Comparison of ENCODE assay signal across 30 mouse cellular contexts in the genomic region with DNA sequence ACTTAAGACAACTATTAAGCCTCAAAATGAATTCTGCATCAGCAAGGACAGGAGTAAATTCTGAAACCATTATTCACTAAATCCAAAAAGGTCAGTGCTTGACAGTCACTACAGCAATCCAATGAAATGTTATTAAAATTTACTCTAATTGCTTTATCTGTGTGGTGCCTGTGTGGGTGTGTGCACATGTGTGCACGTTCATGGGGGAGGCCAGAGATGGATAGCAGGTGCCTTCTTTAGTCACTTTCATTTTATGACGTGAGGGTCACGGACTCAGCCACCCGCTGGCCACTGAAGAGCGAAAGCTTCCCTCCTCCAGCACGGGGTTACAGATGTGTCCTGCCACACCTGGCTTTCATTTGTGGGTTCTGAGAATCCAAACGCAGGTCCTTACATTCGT. TPM values are rescaled to one million over a fixed set of nuclear protein-coding genes. Genes with fewer than 3 reads are reported as not detected.
DNase-seq lines count a peak whose midpoint lies in the region; ATAC-seq and TF ChIP-seq lines count a peak whose summit lies in the region.
"Had no signal": no experiment of that assay in that cellular context is flagged by ENCODE, and none has a peak within 500 bp of the region (broad histone marks: within the 10 kb centered on the region; RNA-seq: fewer than 3 reads in every experiment).

No protein-coding gene starts in this region.

- peak overlapping the region; percentile 50 for H3K4me2 ChIP-seq in liver, embryonic 14.5 days (ENCODE audit: low read depth)
- H3K4me2 ChIP-seq in hindbrain, embryonic 11.5 days (replicated peaks; ENCODE audit: low read depth, low read length) = no peak overlapping the region
- H3K4me2 ChIP-seq: embryonic facial prominence, embryonic 13.5 days; forebrain, embryonic 13.5 days; heart, embryonic 13.5 days; hindbrain, embryonic 15.5 days; limb, embryonic 15.5 days; stomach, embryonic 15.5 days had no signal

- peak; percentile 78 for ATAC-seq in erythroid progenitor cell, adult 5-6 weeks (replicated peaks; ENCODE audit: low FRiP score, poor library complexity, severe bottlenecking)
- peak; percentile 70 for ATAC-seq in liver, embryonic 14.5 days (ENCODE audit: insufficient read depth)
- peak; percentile 63 for ATAC-seq in megakaryocyte-erythroid progenitor cell, adult 5-6 weeks (replicated peaks; ENCODE audit: low FRiP score, low TSS enrichment, poor library complexity, severe bottlenecking)
- no peak for ATAC-seq in hindbrain, embryonic 11.5 days (ENCODE audit: low FRiP score)
- ATAC-seq: activated CD4-positive, CD25-positive, alpha-beta regulatory T cell, adult 4 months; CD4-positive, CD25-positive, alpha-beta regulatory T cell, adult 4 months; forebrain, embryonic 13.5 days; inflammation-experienced regulatory T-cells, adult 6 months had no signal

- no peaks in the 10 kb centered on the region for H3K9me3 ChIP-seq in liver, embryonic 14.5 days (ENCODE audit: control insufficient read depth, low read length)
- H3K9me3 ChIP-seq in hindbrain, embryonic 11.5 days (ENCODE audit: control insufficient read depth, low read length) = no peaks in the 10 kb centered on the region
- H3K9me3 ChIP-seq: embryonic facial prominence, embryonic 13.5 days; forebrain, embryonic 13.5 days; heart, embryonic 13.5 days; hindbrain, embryonic 15.5 days; limb, embryonic 10.5 days; limb, embryonic 15.5 days; megakaryocyte, embryonic 14.5 days; stomach, embryonic 15.5 days had no signal

- 75% methylated on average over 8 of the region's 8 CpGs for WGBS in bone marrow, adult 2 months
- 55% methylated on average over 8 of the region's 8 CpGs for WGBS in liver, embryonic 14.5 days (ENCODE audit: insufficient replicate concordance)
- WGBS in hindbrain, embryonic 11.5 days = 73% methylated on average over 8 of the region's 8 CpGs

- no peak for TF ChIP-seq EP300 in liver, embryonic 14.5 days (IDR thresholded peaks at IDR 0.05; ENCODE audit: low read depth)

- TF ChIP-seq POLR2A in bone marrow, adult 2 months (IDR thresholded peaks at IDR 0.05; ENCODE audit: borderline replicate concordance, control insufficient read depth, low read depth, low read length) = no peak

- H3K4me3 ChIP-seq in bone marrow, adult 2 months (replicated peaks; ENCODE audit: control insufficient read depth, low read depth, low read length) = peak overlapping the region; percentile 5
- H3K4me3 ChIP-seq in liver, embryonic 14.5 days (ENCODE audit: insufficient read depth in 1 of 2, low read depth in 2 of 2, low read length in 2 of 2) = peak overlapping the region in 1 of 2 experiments; percentile 8; a peak in 1 of 4 replicates
- no peak overlapping the region for H3K4me3 ChIP-seq in hindbrain, embryonic 11.5 days (ENCODE audit: low read depth, low read length)
- H3K4me3 ChIP-seq: embryonic facial prominence, embryonic 13.5 days; forebrain, embryonic 13.5 days; gastrocnemius, adult 2 months; heart, adult 2 months; heart, embryonic 13.5 days; hindbrain, embryonic 15.5 days; limb, embryonic 10.5 days; limb, embryonic 15.5 days; megakaryocyte, embryonic 14.5 days; stomach, embryonic 15.5 days had no signal

- TF ChIP-seq CTCF in bone marrow, adult 2 months (IDR thresholded peaks at IDR 0.05; ENCODE audit: control insufficient read depth, insufficient read depth, low read length) = no peak
- TF ChIP-seq CTCF in liver, embryonic 14.5 days (IDR thresholded peaks at IDR 0.05; ENCODE audit: low read depth) = no peak

- 0 out of 2 replicates have a peak overlapping the region, but pooled peaks have one; percentile 31 for H3K9ac ChIP-seq in liver, embryonic 14.5 days (replicated peaks)
- H3K9ac ChIP-seq in hindbrain, embryonic 11.5 days (ENCODE audit: low read depth, low read length) = no peak overlapping the region
- H3K9ac ChIP-seq: embryonic facial prominence, embryonic 13.5 days; forebrain, embryonic 13.5 days; heart, embryonic 13.5 days; hindbrain, embryonic 15.5 days; limb, embryonic 15.5 days; stomach, embryonic 15.5 days had no signal

- DNase-seq in liver, embryonic 14.5 days (ENCODE audit: low read depth in 3 of 3, low spot score in 3 of 3) = peak; percentile 20
- DNase-seq in kidney, postnatal 14 days = no peak
- no peak for DNase-seq in hindbrain, embryonic 11.5 days (ENCODE audit: low spot score)
- DNase-seq in left cerebral cortex, adult 9 months (ENCODE audit: low spot score in 2 of 2) = no peak
- DNase-seq: adrenal gland, adult 8-10 months; cerebellum, adult 11 months; cerebellum, adult 9-11 months; gastrocnemius, adult 2 months; heart, adult 2 months; heart, postnatal 10 days; kidney, adult 11 months; kidney, postnatal 36 days; layer of hippocampus, postnatal 36 days; lung, postnatal 36 days; midbrain, embryonic 14.5 days; right cerebral cortex, postnatal 25 days had no signal

- H3K36me3 ChIP-seq in liver, embryonic 14.5 days (replicated peaks; ENCODE audit: control insufficient read depth, insufficient read depth, low read depth) = no peaks in the 10 kb centered on the region
- H3K36me3 ChIP-seq in hindbrain, embryonic 11.5 days (ENCODE audit: control insufficient read depth, insufficient read depth, low read length) = no peaks in the 10 kb centered on the region
- H3K36me3 ChIP-seq: stomach, embryonic 15.5 days had no signal

- no peak overlapping the region for H3K27ac ChIP-seq in bone marrow, adult 2 months (ENCODE audit: control insufficient read depth, insufficient read depth, low read depth, low read length, poor library complexity)
- peak overlapping the region; percentile 18 for H3K27ac ChIP-seq in liver, embryonic 14.5 days
- H3K27ac ChIP-seq in hindbrain, embryonic 11.5 days (ENCODE audit: low read depth, low read length) = no peak overlapping the region
- H3K27ac ChIP-seq: embryonic facial prominence, embryonic 13.5 days; forebrain, embryonic 13.5 days; gastrocnemius, adult 2 months; heart, adult 2 months; heart, embryonic 13.5 days; hindbrain, embryonic 15.5 days; limb, embryonic 10.5 days; limb, embryonic 15.5 days; stomach, embryonic 15.5 days had no signal

- no peaks in the 10 kb centered on the region for H3K27me3 ChIP-seq in liver, embryonic 14.5 days (ENCODE audit: control insufficient read depth, insufficient read depth, low read length)
- H3K27me3 ChIP-seq in hindbrain, embryonic 11.5 days (ENCODE audit: control insufficient read depth, insufficient read depth, low read length) = no peaks in the 10 kb centered on the region
- H3K27me3 ChIP-seq: embryonic facial prominence, embryonic 13.5 days; forebrain, embryonic 13.5 days; heart, embryonic 13.5 days; hindbrain, embryonic 15.5 days; limb, embryonic 15.5 days; megakaryocyte, embryonic 14.5 days; stomach, embryonic 15.5 days had no signal

- H3K4me1 ChIP-seq in bone marrow, adult 2 months (ENCODE audit: control insufficient read depth, insufficient read depth, low read length) = no peaks in the 10 kb centered on the region
- H3K4me1 ChIP-seq in liver, embryonic 14.5 days (replicated peaks; ENCODE audit: control insufficient read depth in 2 of 2, insufficient read depth in 2 of 2, low read length in 1 of 2) = peaks cover 10 to 24% of the 10 kb centered on the region in 2 experiments
- H3K4me1 ChIP-seq in hindbrain, embryonic 11.5 days (replicated peaks; ENCODE audit: control insufficient read depth, insufficient read depth, low read length) = no peaks in the 10 kb centered on the region
- H3K4me1 ChIP-seq: embryonic facial prominence, embryonic 13.5 days; hindbrain, embryonic 15.5 days; limb, embryonic 10.5 days; limb, embryonic 15.5 days; stomach, embryonic 15.5 days had no signal

RNA-seq across cellular contexts. Expression of a gene that starts 43.4 kb away (rescaled TPM):
- polyA plus RNA-seq in bone marrow, adult 2 months (2011; ENCODE audit: insufficient read depth, insufficient read length, low replicate concordance, missing spikeins) = 2.2 and 3.2 TPM in 2 replicates
- total RNA-seq in erythroid progenitor cell, adult 5-6 weeks (2015; ENCODE audit: low replicate concordance) = 3.6 and 4.6 TPM in 2 replicates
- total RNA-seq in erythroid progenitor cell, adult 5-6 weeks (2017; ENCODE audit: low replicate concordance) = 0.23 and 1.7 TPM in 2 replicates
- 1.4 and 1.8 TPM in 2 replicates for polyA plus RNA-seq in liver, embryonic 14.5 days (2012; rRNA removed)
- 2.7 and 3.5 TPM in 2 replicates for polyA plus RNA-seq in liver, embryonic 14.5 days (2014; fragmentation: Nextera tagmentation; extraction: Ambion mirVana)
- total RNA-seq in megakaryocyte-erythroid progenitor cell, adult 5-6 weeks (2014; fragmentation: Nextera tagmentation) = 17.8 and 22.6 TPM in 2 replicates
- total RNA-seq in megakaryocyte-erythroid progenitor cell, adult 5-6 weeks (2017) = 11.4 and 21.0 TPM in 2 replicates
- 12.7 and 16.9 TPM in 2 replicates for polyA plus RNA-seq in hindbrain, embryonic 11.5 days (2014; fragmentation: Nextera tagmentation; extraction: Ambion mirVana)

Comparison
In these comparisons a context has a peak if more than half of its experiments do, and no peak if none do; other contexts are left out.
1. DNase-seq: peak in liver, embryonic 14.5 days (3 of 3); none in kidney, postnatal 14 days (single experiment), hindbrain, embryonic 11.5 days (single experiment) and left cerebral cortex, adult 9 months (0 of 2).